Mouse (Mus musculus): Measurements from ENCODE around the gene Xrra1.

DNA sequence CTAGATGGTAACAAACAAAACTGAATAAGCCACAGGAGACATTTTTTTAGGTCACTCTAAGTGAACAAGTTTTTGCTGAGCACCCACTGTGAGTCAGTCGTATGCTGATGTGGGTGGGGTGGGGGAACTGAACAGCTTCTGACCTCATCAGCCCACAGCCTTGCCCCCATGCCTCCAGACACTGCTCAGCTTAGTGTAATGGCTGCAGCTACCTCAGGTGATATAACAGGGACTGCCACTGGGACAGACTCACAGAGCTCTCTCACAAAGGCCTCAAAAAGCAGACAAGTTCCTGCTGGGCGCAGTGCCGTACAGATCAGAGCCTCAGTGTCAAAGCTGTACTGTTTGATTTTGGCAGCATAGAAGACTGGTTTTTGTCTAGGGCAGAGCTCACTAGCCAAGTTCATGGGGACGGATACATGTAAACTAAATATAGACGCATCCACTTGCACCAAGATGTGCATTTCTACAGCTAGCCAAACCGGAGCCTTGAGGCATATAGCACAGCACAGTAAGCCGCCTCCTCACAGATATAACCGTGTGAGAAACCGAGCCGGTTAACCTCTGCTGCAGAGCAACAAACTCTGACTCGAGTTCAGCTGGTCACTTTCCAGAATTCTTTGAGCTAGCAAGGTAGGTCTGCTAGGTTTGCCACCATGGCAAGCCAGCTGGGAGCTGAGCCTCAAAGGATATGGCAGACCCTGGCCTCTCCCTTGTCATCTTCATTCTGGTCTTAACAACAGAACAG is 44.2 kb downstream of the Xrra1 start:
- TF ChIP-seq CTCF (IDR thresholded peaks at IDR 0.05; ENCODE audit: low read depth, low read length), result no peak
- no peak for TF ChIP-seq POLR2A (IDR thresholded peaks at IDR 0.05; ENCODE audit: extremely low read depth, insufficient read depth, low read length)

Data from liver, adult 2 months (tissue).